Mouse (Mus musculus) fat pad, adult 2 months (tissue): ENCODE data around the gene Chrm4.
A peak's percentile ranks its signal among the peaks of the same experiment; 100 is the strongest.

Experiments
- DNase-seq: peaks from one replicate; pipeline ENCODE4 v3.0.0-alpha.2; 2011; ENCODE audit warnings: low read depth, low spot score; ENCODE audit errors: extremely low read depth

Gene Chrm4

GRCm38 (mm10) chr2:91961901-91962761, 35.1 kb downstream of the Chrm4 start:
- DNase-seq = peak; percentile 79

GRCm38 (mm10) chr2:91962864-91963401, 35.9 kb downstream of the Chrm4 start:
- DNase-seq = no peak

- DNase-seq = no peak
Measured at GRCm38 (mm10) chr2:91963443-91963932, 36.4 kb downstream of the Chrm4 start.

GRCm38 (mm10) chr2:91964610-91965204, 37.7 kb downstream of the Chrm4 start:
- no peak for DNase-seq

GRCm38 (mm10) chr2:91965417-91965816, 38.4 kb downstream of the Chrm4 start:
- no peak for DNase-seq

- no peak for DNase-seq
Measured at GRCm38 (mm10) chr2:91966367-91966766, 39.3 kb downstream of the Chrm4 start.

- DNase-seq = no peak
Measured at GRCm38 (mm10) chr2:91967962-91968361, 40.9 kb downstream of the Chrm4 start.

- DNase-seq = no peak
Measured at GRCm38 (mm10) chr2:91971231-91972097, 44.4 kb downstream of the Chrm4 start.

GRCm38 (mm10) chr2:91972121-91972566, 45.1 kb downstream of the Chrm4 start:
- DNase-seq = no peak

GRCm38 (mm10) chr2:91973416-91974135, 46.5 kb downstream of the Chrm4 start:
- no peak for DNase-seq

GRCm38 (mm10) chr2:91975581-91976541, 48.8 kb downstream of the Chrm4 start, which contains the start of gene Dgkz:
Gene Dgkz, minus strand, starts transcription at chr2:91975864.
- DNase-seq = no peak

- no peak for DNase-seq
Measured at GRCm38 (mm10) chr2:91977960-91978359, 50.9 kb downstream of the Chrm4 start.
